Mouse (Mus musculus) CH12.LX (cell line): ENCODE results near the gene Fstl3. TPM values are rescaled to one million over a fixed set of nuclear protein-coding genes. Genes with fewer than 3 reads are reported as not detected.

Experiments used
- DNase-seq: peaks from one replicate; pipeline ENCODE4 v3.0.0-alpha.2; 2013; ENCODE audit errors: extremely low read depth
- H3K27ac ChIP-seq: 2 replicates; pipeline ENCODE4 v1.5.1; 2012; ENCODE audit warnings: low read depth, mild to moderate bottlenecking, control low read depth, moderate library complexity; ENCODE audit not compliant: insufficient read depth
- H3K27me3 ChIP-seq: replicated peaks from 2 replicates; pipeline ENCODE3; 2012; ENCODE audit warnings: inconsistent platforms
- H3K36me3 ChIP-seq, 2 experiments: replicated peaks in 1 of 2; 2 replicates each; pipeline versions ENCODE3 to v1.6.1; 2012; ENCODE audit warnings: inconsistent platforms in 1 of 2, low read length in 1 of 2, mild to moderate bottlenecking in 1 of 2, mixed read lengths in 1 of 2, moderate library complexity in 1 of 2; ENCODE audit not compliant: control insufficient read depth in 1 of 2, insufficient read depth in 1 of 2
- H3K4me1 ChIP-seq, 2 experiments: 2 replicates each; pipeline ENCODE4 v1.6.1; 2012; ENCODE audit warnings: inconsistent platforms in 1 of 2, moderate library complexity in 1 of 2; ENCODE audit not compliant: insufficient read depth in 2 of 2, control insufficient read depth in 1 of 2
- H3K4me2 ChIP-seq: 2 replicates; pipeline ENCODE4 v1.6.1; 2012; ENCODE audit warnings: low read depth, mild to moderate bottlenecking, control low read depth; ENCODE audit not compliant: poor library complexity, insufficient read depth, severe bottlenecking
- H3K4me3 ChIP-seq, 3 experiments: fragments of 150-350 bp in 1 of 3; sonication (generic) in 1 of 3; replicated peaks in 1 of 3; 2 replicates each; pipeline versions ENCODE3 to v1.5.1; 2011 to 2012; ENCODE audit warnings: low read depth in 2 of 3, low read length in 2 of 3, mild to moderate bottlenecking in 2 of 3, moderate library complexity in 2 of 3, control low read depth in 1 of 3, improper control_type of control experiment in 1 of 3, inconsistent platforms in 1 of 3, mixed read lengths in 1 of 3; ENCODE audit not compliant: poor library complexity in 1 of 3
- H3K79me2 ChIP-seq: replicated peaks from 2 replicates; pipeline ENCODE4 v1.6.1; 2012; ENCODE audit warnings: mild to moderate bottlenecking, moderate library complexity; ENCODE audit not compliant: control insufficient read depth, poor library complexity, insufficient read depth, severe bottlenecking; ENCODE audit errors: extremely low read depth
- H3K9ac ChIP-seq: 2 replicates; pipeline ENCODE4 v1.6.1; 2012; ENCODE audit warnings: low read depth, mild to moderate bottlenecking, control low read depth, moderate library complexity; ENCODE audit not compliant: insufficient read depth
- H3K9me3 ChIP-seq: replicated peaks from 2 replicates; pipeline ENCODE3; 2012; ENCODE audit warnings: low read length, inconsistent platforms, mixed read lengths
- CHD1 ChIP-seq: IDR thresholded peaks from 2 replicates; pipeline ENCODE4 v1.6.1; 2012; ENCODE audit warnings: low read depth, low read length, improper control_type of control experiment, inconsistent platforms
- CTCF ChIP-seq, 2 experiments: IDR thresholded peaks in 1 of 2; conservative IDR thresholded peaks in 1 of 2; 2 replicates each; pipeline ENCODE4 v1.5.1; 2011 to 2012; ENCODE audit warnings: low read depth in 2 of 2, low read length in 2 of 2, improper control_type of control experiment in 1 of 2, inconsistent platforms in 1 of 2, mild to moderate bottlenecking in 1 of 2, moderate library complexity in 1 of 2
- E2F4 ChIP-seq: IDR thresholded peaks from 2 replicates; pipeline ENCODE4 v1.6.1; 2011; ENCODE audit warnings: low read depth, low read length, improper control_type of control experiment; ENCODE audit not compliant: insufficient replicate concordance
- ELF1 ChIP-seq: IDR thresholded peaks from 2 replicates; pipeline ENCODE4 v1.6.1; 2014; ENCODE audit warnings: low read depth, mild to moderate bottlenecking, inconsistent platforms, low read length, improper control_type of control experiment
- EP300 ChIP-seq: IDR thresholded peaks from 2 replicates; pipeline ENCODE4 v1.6.1; 2011; ENCODE audit warnings: low read length, improper control_type of control experiment
- ETS1 ChIP-seq: conservative IDR thresholded peaks from 2 replicates; pipeline ENCODE4 v1.6.1; 2012; ENCODE audit warnings: low read depth, mild to moderate bottlenecking, inconsistent platforms, low read length, improper control_type of control experiment, moderate library complexity
- GABPA ChIP-seq: IDR thresholded peaks from 2 replicates; pipeline ENCODE4 v1.6.1; 2012; ENCODE audit warnings: low read depth, low read length, improper control_type of control experiment, inconsistent platforms; ENCODE audit not compliant: insufficient replicate concordance
- HCFC1 ChIP-seq: IDR thresholded peaks from 2 replicates; pipeline ENCODE4 v1.6.1; 2012; ENCODE audit warnings: low read depth, mild to moderate bottlenecking, inconsistent platforms, low read length, improper control_type of control experiment
- MAFK ChIP-seq: IDR thresholded peaks from 2 replicates; pipeline ENCODE4 v1.6.1; 2011; ENCODE audit warnings: low read length, improper control_type of control experiment; ENCODE audit not compliant: insufficient replicate concordance
- MAX ChIP-seq: IDR thresholded peaks from 2 replicates; pipeline ENCODE4 v1.6.1; 2011; ENCODE audit warnings: low read length, improper control_type of control experiment
- MEF2A ChIP-seq: IDR thresholded peaks from 2 replicates; pipeline ENCODE4 v1.6.1; 2014; ENCODE audit warnings: low read depth, mild to moderate bottlenecking, inconsistent platforms, low read length, improper control_type of control experiment, borderline replicate concordance
- MXI1 ChIP-seq: IDR thresholded peaks from 2 replicates; pipeline ENCODE4 v1.6.1; 2011; ENCODE audit warnings: mild to moderate bottlenecking, low read depth, low read length, improper control_type of control experiment
- POLR2A ChIP-seq: IDR thresholded peaks from 2 replicates; pipeline ENCODE4 v1.6.1; 2011; ENCODE audit warnings: low read depth, mild to moderate bottlenecking, improper control_type of control experiment, low read length
- POLR2AphosphoS2 ChIP-seq: IDR thresholded peaks from 2 replicates; pipeline ENCODE4 v1.6.1; 2011; ENCODE audit warnings: low read depth, low read length, improper control_type of control experiment
- RAD21 ChIP-seq: IDR thresholded peaks from 2 replicates; pipeline ENCODE4 v1.6.1; 2011; ENCODE audit warnings: low read depth, mild to moderate bottlenecking, low read length, improper control_type of control experiment, moderate library complexity
- RCOR1 ChIP-seq: conservative IDR thresholded peaks from 2 replicates; pipeline ENCODE4 v1.6.1; 2012; ENCODE audit warnings: low read depth, mild to moderate bottlenecking, inconsistent platforms, low read length, improper control_type of control experiment
- TCF12 ChIP-seq: IDR thresholded peaks from 2 replicates; pipeline ENCODE4 v1.6.1; 2014; ENCODE audit warnings: low read depth, mild to moderate bottlenecking, inconsistent platforms, low read length, improper control_type of control experiment
- USF2 ChIP-seq: conservative IDR thresholded peaks from 2 replicates; pipeline ENCODE4 v1.6.1; 2011; ENCODE audit warnings: low read depth, low read length, improper control_type of control experiment
- ZC3H11A ChIP-seq: IDR thresholded peaks from 2 replicates; pipeline ENCODE4 v1.6.1; 2012; ENCODE audit warnings: low read depth, mild to moderate bottlenecking, inconsistent platforms, low read length, improper control_type of control experiment
- ZMIZ1 ChIP-seq: IDR thresholded peaks from 2 replicates; pipeline ENCODE4 v1.6.1; 2012; ENCODE audit warnings: low read depth, mild to moderate bottlenecking, inconsistent platforms, low read length, improper control_type of control experiment
- dilution Hi-C: fragments of 300-500 bp; cut with MboI; formaldehyde crosslinking; loops from 2 replicates; pipeline ENCODE4 v1.14.3; 2020; ENCODE audit warnings: low sequenced_read_pairs; ENCODE audit not compliant: extremely low pct_unique_long_range_greater_than_20kb, extremely low pct_ligation_motif_present
- in situ Hi-C: fragments of 300-500 bp; cut with MboI; formaldehyde crosslinking; loops from 3 replicates; pipeline ENCODE4 v1.14.3; 2019; ENCODE audit warnings: low sequenced_read_pairs, low pct_ligation_motif_present, low pct_unique_long_range_greater_than_20kb, mixed read lengths
- polyA plus RNA-seq: library from polyadenylated mRNA; unstranded; fragments of >175 nt; gene quantifications from 2 replicates; pipeline ENCODE4 v1.2.1, GENCODE M21; 2012; ENCODE audit warnings: low read depth; ENCODE audit not compliant: insufficient read length
- total RNA-seq, 2 experiments: library from RNA; depleted of rRNA; stranded (reverse); fragments of 300-350 nt in 1 of 2; fragments of >200 nt in 1 of 2; gene quantifications; 2 replicates each; pipeline ENCODE4 v1.2.3; 2012 to 2014

The Fstl3 gene
- total and polyA plus RNA-seq, 3 experiments = 0.25 TPM; not detected in 2

- no peaks in the 10 kb centered on the region for H3K79me2 ChIP-seq
- no peak overlapping the region for H3K4me2 ChIP-seq
- in situ Hi-C loops (no loop called here), dilution Hi-C loops (no loop called here)
- no peak overlapping the region for H3K27ac ChIP-seq
- DNase-seq = no peak
- H3K27me3 ChIP-seq = peaks cover 49% of the 10 kb centered on the region
- peak; percentile 19 to 55; a peak in 2 of 4 replicates for TF ChIP-seq CTCF (conservative IDR thresholded peaks at IDR 0.05 in 1 of 2, IDR thresholded peaks at IDR 0.05 in 1 of 2; ENCODE audit: low read depth in 2 of 2, low read length in 2 of 2)
- TF ChIP-seq MEF2A = no peak
- TF ChIP-seq USF2 = no peak
- peaks cover under 1 to 3% of the 10 kb centered on the region in 2 experiments; a peak in 2 of 4 replicates for H3K4me1 ChIP-seq
- H3K36me3 ChIP-seq = no peaks in the 10 kb centered on the region
- no peaks in the 10 kb centered on the region for H3K9me3 ChIP-seq
- H3K4me3 ChIP-seq = no peak overlapping the region
- no peak overlapping the region for H3K9ac ChIP-seq
These were observed 40.0 kb downstream of the Fstl3 start for GRCm38 (mm10) chr10:79817111-79817510.

GRCm38 (mm10) chr10:79818225-79818624, 41.2 kb downstream of the Fstl3 start:
- Histone ChIP-seq H3K27ac (no peak overlapping the region), H3K9ac (no peak overlapping the region), H3K9me3 (no peaks in the 10 kb centered on the region), H3K79me2 (no peaks in the 10 kb centered on the region), H3K27me3 (peaks cover 55% of the 10 kb centered on the region), H3K4me1 (peaks cover 0 to 3% of the 10 kb centered on the region in 2 experiments; a peak in 1 of 4 replicates), H3K4me3 (no peak overlapping the region), H3K4me2 (no peak overlapping the region)
- no peak for DNase-seq
- dilution Hi-C loops (no loop called here), in situ Hi-C loops (no loop called here)
- TF ChIP-seq E2F4 (no peak), GABPA (no peak), POLR2A (no peak), RAD21 (no peak), HCFC1 (no peak), MAFK (no peak), POLR2AphosphoS2 (no peak), RCOR1 (no peak), MXI1 (no peak), CTCF (conservative IDR thresholded peaks at IDR 0.05 in 1 of 2, IDR thresholded peaks at IDR 0.05 in 1 of 2; ENCODE audit: low read depth in 2 of 2, low read length in 2 of 2) (no peak), MAX (no peak), ELF1 (no peak), EP300 (no peak), USF2 (no peak), CHD1 (no peak), ZMIZ1 (no peak), ETS1 (no peak), ZC3H11A (no peak), TCF12 (no peak)
- TF ChIP-seq, all 38 proteins: peak for 0
- no peaks in the 10 kb centered on the region for H3K36me3 ChIP-seq
